Mouse (Mus musculus) right cerebral cortex, postnatal 36 days (tissue): ENCODE measurements at regions not wholly inside any gene's neighbourhood (a gene's known extent, or its start where the extent isn't known, plus 50 kb on each side); places are given as distances from the start of the nearest gene placed in this dataset.

Experiments
- DNase-seq, 2 experiments: peaks; one replicate each; pipeline ENCODE4 v3.0.0; 2022; ENCODE audit warnings: low spot score in 2 of 2, mixed read lengths in 1 of 2

GRCm38 (mm10) chrX:36249428-36249827 lies 53.7 kb downstream of the Zcchc12 start:
- DNase-seq, result no peak

DNA sequence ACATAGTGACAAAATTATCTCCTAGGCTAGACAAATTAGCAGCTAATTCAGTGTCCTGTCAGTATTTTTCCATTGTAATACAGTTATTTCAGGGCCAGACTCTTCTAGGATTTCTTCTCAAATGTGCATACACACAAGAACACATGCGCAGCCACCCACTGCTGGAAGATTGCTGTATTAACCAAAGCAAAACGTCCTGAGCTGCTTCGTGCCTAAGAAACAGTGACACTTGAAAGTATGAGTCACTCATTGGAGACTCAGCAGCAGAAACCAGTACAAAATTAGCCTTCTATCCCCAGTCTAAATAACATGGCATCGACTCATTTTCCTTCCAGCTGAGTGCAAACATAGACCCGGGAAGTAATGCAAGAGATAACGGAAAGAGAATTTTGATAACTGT lies 59.2 kb downstream of the Zcchc12 start:
- DNase-seq, result peak; percentile 14 to 34

DNA sequence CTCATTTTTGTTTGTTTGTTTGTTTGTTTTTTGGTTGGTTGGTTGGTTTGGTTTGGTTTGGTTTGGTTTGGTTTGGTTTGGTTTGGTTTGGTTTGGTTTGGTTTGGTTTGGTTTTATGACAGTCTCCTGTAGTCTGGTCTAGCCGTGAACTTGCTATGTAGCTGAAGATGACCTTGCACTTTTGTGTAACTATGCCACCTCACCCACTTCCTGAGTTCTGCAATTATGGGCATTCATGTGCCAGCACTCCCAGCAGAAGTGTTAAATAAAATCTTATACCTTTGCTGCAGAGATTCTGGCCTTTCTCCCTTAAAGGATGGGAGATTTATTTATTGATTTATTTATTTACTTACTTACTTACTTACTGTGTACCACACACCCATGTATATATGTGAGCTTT lies 51.5 kb upstream of the Lonrf3 start:
- no peak for DNase-seq
